Mouse (Mus musculus) bone marrow macrophage, adult 2 months (primary cell): ENCODE measurements around the gene Stxbp6.

Experiments used
- CTCF ChIP-seq: IDR thresholded peaks from 2 replicates; pipeline ENCODE4 v1.5.1; 2012; ENCODE audit warnings: low read depth, mild to moderate bottlenecking, low read length, moderate library complexity
- POLR2A ChIP-seq: IDR thresholded peaks from 2 replicates; pipeline ENCODE4 v1.6.1; 2012; ENCODE audit warnings: mild to moderate bottlenecking, low read depth, low read length, borderline replicate concordance

GRCm38 (mm10) chr12:44939106-44939505 is 135.4 kb downstream of the Stxbp6 start:
- no peak for TF ChIP-seq CTCF
- no peak for TF ChIP-seq POLR2A
